Mouse (Mus musculus) forebrain, embryonic 12.5 days (tissue): ENCODE results near the gene Zbed3. TPM values are rescaled to one million over a fixed set of nuclear protein-coding genes. Genes with fewer than 3 reads are reported as not detected.

Experiments used
- ATAC-seq: fragments of 200-750 bp; cut with Nextera tagmentation; 2 replicates; pipeline ENCODE4 v1.8.0; 2017; ENCODE audit warnings: moderate TSS enrichment; ENCODE audit not compliant: low FRiP score
- H3K27ac ChIP-seq: fragments of 300-500 bp; sonication (generic); 2 replicates; pipeline ENCODE4 v1.5.1; 2016; ENCODE audit warnings: mild to moderate bottlenecking
- H3K27me3 ChIP-seq: fragments of 300-500 bp; sonication (generic); 2 replicates; pipeline ENCODE4 v1.6.1; 2016; ENCODE audit warnings: mild to moderate bottlenecking
- H3K36me3 ChIP-seq: fragments of 300-500 bp; sonication (generic); replicated peaks from 2 replicates; pipeline ENCODE4 v1.6.1; 2016; ENCODE audit warnings: mild to moderate bottlenecking
- H3K4me1 ChIP-seq: fragments of 300-500 bp; sonication (generic); 2 replicates; pipeline ENCODE4 v1.6.1; 2016
- H3K4me2 ChIP-seq: fragments of 300-500 bp; sonication (generic); 2 replicates; pipeline ENCODE4 v1.6.1; 2016; ENCODE audit warnings: mild to moderate bottlenecking, moderate library complexity
- H3K4me3 ChIP-seq: fragments of 300-500 bp; sonication (generic); replicated peaks from 2 replicates; pipeline ENCODE4 v1.5.1; 2016; ENCODE audit warnings: mild to moderate bottlenecking
- H3K9ac ChIP-seq: fragments of 300-500 bp; sonication (generic); 2 replicates; pipeline ENCODE4 v1.6.1; 2016; ENCODE audit warnings: mild to moderate bottlenecking
- H3K9me3 ChIP-seq: fragments of 300-500 bp; sonication (generic); 2 replicates; pipeline ENCODE4 v1.6.1; 2016
- WGBS: fragments of 180-500 bp; shearing (Covaris S2); methylation state at CpG from one replicate; pipeline ENCODE4 v1.1.7; 2016; 5-methylcytosine and 5-hydroxymethylcytosine counted together
- polyA plus RNA-seq: library from polyadenylated mRNA; unstranded; fragments of >200 nt; fragmentation: Nextera tagmentation; extraction: Ambion mirVana; gene quantifications from 2 replicates; pipeline ENCODE4 v1.2.1, GENCODE M21; 2016

Gene Zbed3
- 67.8 and 68.1 TPM in 2 replicates for polyA plus RNA-seq

DNA sequence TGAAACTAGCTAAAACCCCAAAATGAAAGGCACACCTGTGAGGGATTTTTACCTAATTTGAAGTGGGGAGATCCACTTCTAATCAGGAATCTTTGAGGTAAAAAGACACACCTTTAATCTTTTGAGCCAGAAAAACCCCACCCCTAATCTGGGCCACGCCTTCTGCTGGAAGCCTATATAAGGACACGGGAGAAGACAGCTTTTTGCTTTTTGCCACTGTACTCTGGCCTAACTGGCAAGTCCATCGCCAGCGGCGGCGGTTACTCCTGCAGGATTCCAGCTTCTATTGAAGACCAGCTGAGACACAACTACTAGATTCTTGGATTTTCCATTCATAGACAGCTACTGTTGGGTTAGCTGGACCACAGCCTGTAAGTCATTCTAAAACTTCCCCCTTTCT is at the start of gene Zbed3:
Gene Zbed3 (plus strand): TSS at position 213 of the 400 bp plus-strand sequence.
- H3K4me3 ChIP-seq = peak within 1 kb of the TSS; percentile 77
- 92% methylated on average over 6 of the region's 6 CpGs for WGBS
- peak within 1 kb of the TSS; percentile 96 for H3K27ac ChIP-seq
- peaks cover 20% of the 10 kb centered on the region for H3K4me1 ChIP-seq
- no peak for ATAC-seq
- peak within 1 kb of the TSS; percentile 78 for H3K4me2 ChIP-seq
- H3K9me3 ChIP-seq = no peaks in the 10 kb centered on the region
- peak within 1 kb of the TSS; percentile 95 for H3K9ac ChIP-seq
- no peaks in the 10 kb centered on the region for H3K36me3 ChIP-seq
- H3K27me3 ChIP-seq = 0 out of 2 replicates have a peak, but pooled peaks cover 4% of the 10 kb centered on the region

DNA sequence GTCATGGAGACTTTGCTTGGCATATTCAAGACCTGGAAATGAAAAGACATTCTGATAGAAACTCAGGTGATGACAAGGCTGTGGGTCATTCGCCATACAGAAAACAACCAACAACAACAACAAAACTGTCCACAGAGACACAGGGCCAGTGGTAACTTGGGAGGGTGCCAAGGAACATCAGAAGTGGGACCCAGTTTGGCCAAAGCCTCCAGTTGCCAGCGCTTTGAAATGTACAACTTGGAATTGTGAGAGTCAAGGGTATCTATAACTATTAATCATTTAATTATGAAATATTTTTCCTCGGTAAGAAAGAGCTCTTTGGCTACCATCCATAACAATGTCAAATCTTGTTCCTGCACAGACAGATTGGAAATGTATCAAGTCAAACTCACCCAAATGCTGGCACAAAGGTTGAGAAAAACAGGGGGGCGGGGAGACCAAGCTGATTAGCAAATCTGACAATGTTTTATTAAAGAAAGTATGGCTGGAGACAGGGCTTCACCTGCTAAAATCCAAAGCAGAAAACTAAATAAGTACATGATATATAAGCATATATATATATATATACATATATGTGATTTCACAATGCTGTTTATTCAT is 44.9 kb upstream of the Zbed3 start:
- no peak for ATAC-seq
- no peak overlapping the region for H3K9ac ChIP-seq
- no peak overlapping the region for H3K4me2 ChIP-seq
- no peaks in the 10 kb centered on the region for H3K9me3 ChIP-seq
- no peaks in the 10 kb centered on the region for H3K27me3 ChIP-seq
- 90% methylated on average over 4 of the region's 4 CpGs for WGBS
- H3K4me1 ChIP-seq = peaks cover 2% of the 10 kb centered on the region; the same call in 1 of the 2 replicates
- no peaks in the 10 kb centered on the region for H3K36me3 ChIP-seq
- H3K27ac ChIP-seq = no peak overlapping the region
- no peak overlapping the region for H3K4me3 ChIP-seq

DNA sequence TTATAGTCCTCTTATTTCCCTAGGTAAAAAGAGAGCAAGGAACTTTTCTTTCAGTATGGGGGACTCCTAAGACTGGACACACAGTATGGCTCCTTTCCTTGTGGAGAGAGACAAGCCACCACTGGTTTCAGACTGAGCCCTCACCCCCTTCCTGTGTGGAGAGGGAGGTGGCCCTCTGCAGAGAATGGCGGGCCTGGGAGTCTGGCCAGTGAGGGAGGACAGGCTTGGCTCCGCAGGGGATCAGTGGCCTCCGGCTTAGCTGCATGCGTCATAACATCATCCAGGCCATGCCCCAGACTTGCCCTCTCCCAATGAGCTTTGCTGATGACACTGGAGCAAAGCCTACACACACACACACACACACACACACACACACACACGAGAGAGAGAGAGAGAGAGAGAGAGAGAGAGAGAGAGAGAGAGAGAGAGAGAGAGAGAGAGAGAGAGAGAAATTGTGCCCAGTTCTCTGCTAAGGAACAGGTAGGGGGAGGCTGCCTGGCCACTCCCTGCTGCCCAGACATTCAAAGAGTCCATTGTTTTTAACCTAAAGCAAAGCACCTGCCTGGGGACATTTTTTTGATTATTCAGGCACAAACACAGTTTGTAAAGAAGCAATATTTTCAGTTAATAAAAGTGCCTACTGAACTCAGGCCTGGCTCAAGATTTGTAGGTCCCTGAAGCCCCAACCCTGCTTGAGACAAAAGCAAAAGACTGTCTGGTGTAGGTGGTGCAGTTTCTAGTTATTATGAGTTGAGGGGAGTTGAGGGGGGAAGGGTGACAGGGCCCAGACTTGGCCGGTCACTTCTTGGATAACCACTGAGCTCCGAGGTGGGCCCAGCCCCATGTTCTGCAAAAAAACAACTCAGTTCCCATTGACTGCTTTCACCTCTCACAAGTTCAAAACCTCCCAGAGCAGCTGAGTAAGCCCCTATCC is 41.4 kb upstream of the Zbed3 start:
- no peaks in the 10 kb centered on the region for H3K9me3 ChIP-seq
- H3K4me1 ChIP-seq = peaks cover 2% of the 10 kb centered on the region; the same call in 1 of the 2 replicates
- no peak overlapping the region for H3K4me2 ChIP-seq
- WGBS = 30% methylated on average over 6 of the region's 7 CpGs
- no peaks in the 10 kb centered on the region for H3K27me3 ChIP-seq
- no peak overlapping the region for H3K27ac ChIP-seq
- H3K9ac ChIP-seq = no peak overlapping the region
- no peak overlapping the region for H3K4me3 ChIP-seq
- no peaks in the 10 kb centered on the region for H3K36me3 ChIP-seq
- ATAC-seq = no peak

DNA sequence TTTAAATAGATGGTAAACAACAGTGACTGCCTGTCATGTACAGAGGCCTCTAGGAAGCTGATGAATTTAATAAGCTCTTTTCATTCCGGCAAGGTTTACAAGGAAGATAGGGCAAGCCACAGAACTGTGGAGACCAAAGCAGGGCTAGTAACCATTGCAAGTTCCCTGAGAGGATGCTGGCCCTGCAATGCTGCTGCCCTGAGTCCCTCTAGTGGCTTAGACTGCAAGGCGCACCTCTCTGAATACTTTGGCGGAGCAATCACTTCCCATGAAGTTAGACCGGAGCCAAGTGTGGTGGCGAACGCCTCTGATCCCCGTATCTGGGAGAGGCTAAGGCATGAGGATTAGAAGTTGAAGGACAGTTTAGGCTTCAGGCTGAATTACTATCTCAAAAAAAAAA is 36.4 kb upstream of the Zbed3 start:
- 5% methylated on average over 7 of the region's 7 CpGs for WGBS
- Histone ChIP-seq H3K9me3 (no peaks in the 10 kb centered on the region), H3K9ac (no peak overlapping the region), H3K27ac (no peak overlapping the region), H3K4me2 (no peak overlapping the region), H3K4me3 (no peak overlapping the region), H3K4me1 (no peaks in the 10 kb centered on the region), H3K27me3 (no peaks in the 10 kb centered on the region; the same call in 1 of the 2 replicates), H3K36me3 (no peaks in the 10 kb centered on the region)
- peak; percentile 76; the same call in 1 of the 2 replicates for ATAC-seq

DNA sequence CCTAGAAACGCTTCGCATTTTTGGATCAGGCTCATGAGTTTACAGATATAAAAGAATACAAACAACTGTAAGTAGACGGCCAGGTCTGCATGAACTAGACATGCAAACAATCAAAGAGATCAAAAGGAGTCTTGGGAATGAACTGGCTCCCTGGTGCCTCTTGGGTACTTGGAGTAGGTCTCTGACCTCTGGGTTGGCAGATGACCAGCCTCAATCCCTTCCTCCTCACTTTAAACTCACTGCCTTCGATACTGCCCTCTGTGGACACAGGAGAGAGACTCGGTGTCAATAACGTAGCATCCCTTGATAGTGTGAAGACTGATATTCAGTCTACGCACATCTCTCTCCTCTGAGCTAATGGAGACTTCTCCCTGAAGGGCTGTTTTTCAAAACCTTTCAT is 35.4 kb upstream of the Zbed3 start:
- H3K4me1 ChIP-seq = no peaks in the 10 kb centered on the region
- no peaks in the 10 kb centered on the region for H3K36me3 ChIP-seq
- no peak overlapping the region for H3K27ac ChIP-seq
- no peak for ATAC-seq
- no peaks in the 10 kb centered on the region; the same call in 1 of the 2 replicates for H3K27me3 ChIP-seq
- H3K9ac ChIP-seq = no peak overlapping the region
- H3K4me2 ChIP-seq = no peak overlapping the region
- no peaks in the 10 kb centered on the region for H3K9me3 ChIP-seq
- H3K4me3 ChIP-seq = no peak overlapping the region
- 82% methylated on average over 7 of the region's 7 CpGs for WGBS

DNA sequence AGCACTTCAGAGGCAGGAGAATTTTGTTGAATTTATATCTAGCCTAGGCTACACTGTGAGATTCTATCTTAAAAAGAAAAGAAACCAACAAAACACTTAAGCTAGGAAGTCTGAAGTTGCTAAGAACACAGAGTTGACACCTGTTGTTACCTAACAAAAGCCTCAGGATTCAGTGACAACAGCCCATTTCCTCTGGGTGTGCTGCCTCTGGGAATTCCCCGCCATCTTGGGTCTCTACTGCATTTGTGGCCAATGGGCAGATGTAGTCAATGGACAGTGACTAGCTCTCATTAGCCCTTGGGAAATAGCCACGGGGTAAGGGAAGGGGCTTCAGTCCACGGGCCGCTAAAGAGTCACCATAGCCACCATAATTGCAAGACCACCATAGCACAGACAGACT is 31.4 kb upstream of the Zbed3 start:
- no peaks in the 10 kb centered on the region for H3K36me3 ChIP-seq
- no peaks in the 10 kb centered on the region; the same call in 1 of the 2 replicates for H3K27me3 ChIP-seq
- H3K4me2 ChIP-seq = no peak overlapping the region
- no peaks in the 10 kb centered on the region for H3K9me3 ChIP-seq
- H3K27ac ChIP-seq = no peak overlapping the region
- 19% methylated on average over 4 of the region's 4 CpGs for WGBS
- H3K9ac ChIP-seq = no peak overlapping the region
- ATAC-seq = no peak
- H3K4me1 ChIP-seq = no peaks in the 10 kb centered on the region
- H3K4me3 ChIP-seq = no peak overlapping the region

DNA sequence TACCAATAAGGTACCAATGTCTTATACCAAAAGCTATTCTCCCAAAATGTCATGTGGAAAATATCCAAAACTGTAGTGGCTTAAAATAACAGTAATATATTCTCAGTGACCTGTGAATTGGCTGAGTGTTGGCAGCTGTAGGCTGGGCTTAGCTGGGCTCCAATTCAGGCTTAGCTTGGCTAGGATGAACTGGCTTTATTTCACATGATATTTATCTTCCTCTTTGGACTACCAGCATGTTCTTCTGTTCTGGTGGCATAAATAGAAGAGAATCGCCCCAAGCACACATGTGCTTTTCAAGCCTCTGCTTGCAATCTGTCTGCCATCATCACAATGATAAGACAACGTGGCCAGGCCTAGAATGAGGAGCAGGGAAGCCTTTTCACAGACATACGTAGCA is 23.5 kb upstream of the Zbed3 start:
- Histone ChIP-seq H3K27me3 (no peaks in the 10 kb centered on the region), H3K27ac (no peak overlapping the region), H3K4me3 (no peak overlapping the region), H3K4me2 (no peak overlapping the region), H3K9me3 (no peaks in the 10 kb centered on the region), H3K4me1 (no peaks in the 10 kb centered on the region), H3K36me3 (no peaks in the 10 kb centered on the region), H3K9ac (no peak overlapping the region)
- ATAC-seq = no peak
- WGBS = 69% methylated on average over 3 of the region's 3 CpGs

DNA sequence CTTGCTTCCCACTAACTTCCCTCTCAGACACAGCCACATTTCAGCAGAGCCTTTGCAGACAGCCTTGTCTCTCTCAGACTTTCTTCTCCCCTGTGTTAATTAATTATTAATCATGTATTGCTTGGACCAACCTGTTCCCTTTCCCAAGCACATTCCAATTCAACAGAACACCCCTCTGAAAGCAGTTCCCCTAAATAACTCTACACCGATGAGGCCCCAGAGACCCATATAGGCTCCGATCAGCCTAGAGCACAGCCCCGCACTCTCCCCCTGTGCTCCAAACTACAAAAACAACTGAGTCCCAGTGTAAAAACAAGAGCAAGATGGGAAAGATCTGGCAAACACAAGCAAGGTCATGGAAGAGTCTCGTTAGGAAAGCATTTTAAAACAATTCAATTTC is 16.8 kb upstream of the Zbed3 start:
- no peaks in the 10 kb centered on the region for H3K9me3 ChIP-seq
- WGBS = 78% methylated on average over 4 of the region's 4 CpGs

DNA sequence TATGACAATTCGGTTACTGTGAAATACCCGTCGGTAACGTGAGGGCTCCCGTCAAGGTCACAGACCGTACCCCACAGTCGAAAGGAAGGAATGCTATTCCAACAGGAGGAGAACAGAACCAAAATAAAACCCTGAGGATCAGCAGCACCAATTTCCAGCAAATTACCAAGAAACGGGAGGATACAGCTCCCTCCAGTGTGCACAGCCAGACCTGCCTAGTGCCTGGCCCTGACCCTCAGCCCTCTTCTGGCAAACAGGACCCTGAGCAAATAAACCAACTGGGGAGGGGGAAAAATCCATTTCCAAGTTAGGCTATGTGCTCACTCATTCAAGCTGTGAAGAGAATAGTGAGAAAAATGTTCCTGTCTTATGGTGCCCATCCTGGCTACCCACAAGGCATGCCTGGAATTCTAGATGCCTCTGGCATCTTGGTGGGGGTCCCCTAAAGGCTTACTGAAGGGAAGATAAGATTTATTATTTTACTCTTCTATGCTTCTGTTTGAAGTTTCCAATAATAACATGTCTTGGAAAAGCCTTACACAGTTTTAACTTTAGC is 16.2 kb upstream of the Zbed3 start:
- H3K4me3 ChIP-seq = no peak overlapping the region
- H3K36me3 ChIP-seq = no peaks in the 10 kb centered on the region
- H3K4me1 ChIP-seq = peaks cover 4% of the 10 kb centered on the region
- no peak overlapping the region for H3K27ac ChIP-seq
- no peaks in the 10 kb centered on the region for H3K9me3 ChIP-seq
- no peak overlapping the region for H3K4me2 ChIP-seq
- no peak for ATAC-seq
- 80% methylated on average over 8 of the region's 8 CpGs for WGBS
- no peak overlapping the region for H3K9ac ChIP-seq
- H3K27me3 ChIP-seq = no peaks in the 10 kb centered on the region

More for the DNA sequence above, 16.8 kb upstream of the Zbed3 start:
- Histone ChIP-seq H3K4me1 (no peaks in the 10 kb centered on the region), H3K4me2 (no peak overlapping the region), H3K36me3 (no peaks in the 10 kb centered on the region), H3K9ac (no peak overlapping the region), H3K4me3 (no peak overlapping the region), H3K27ac (no peak overlapping the region), H3K27me3 (no peaks in the 10 kb centered on the region)
- ATAC-seq = no peak

DNA sequence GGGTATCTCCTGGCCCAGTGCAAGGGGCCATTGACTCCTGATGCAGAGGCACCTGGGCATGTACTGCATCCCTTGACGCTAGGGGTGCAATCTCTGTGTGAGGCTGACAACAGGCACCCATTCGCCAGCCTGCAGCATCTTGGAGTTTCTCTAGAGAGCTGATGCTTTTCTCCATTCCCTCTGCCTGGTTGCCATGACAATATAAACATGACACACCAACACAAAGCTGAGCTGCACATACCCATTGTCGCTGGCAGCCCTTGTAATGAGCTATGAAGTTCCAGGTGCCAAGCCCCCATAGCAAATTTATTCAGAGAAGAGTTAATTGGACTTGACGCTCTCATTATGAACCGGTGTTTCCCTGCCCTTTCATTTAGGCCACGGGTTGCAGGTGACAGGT is 11.4 kb upstream of the Zbed3 start:
- H3K4me3 ChIP-seq = no peak overlapping the region
- WGBS = 53% methylated on average over 6 of the region's 6 CpGs
- H3K9me3 ChIP-seq = no peaks in the 10 kb centered on the region
- peak; percentile 27; the same call in 1 of the 2 replicates for ATAC-seq
- H3K36me3 ChIP-seq = no peaks in the 10 kb centered on the region
- H3K9ac ChIP-seq = no peak overlapping the region
- H3K4me1 ChIP-seq = peaks cover 4% of the 10 kb centered on the region
- no peak overlapping the region for H3K4me2 ChIP-seq
- H3K27me3 ChIP-seq = no peaks in the 10 kb centered on the region
- no peak overlapping the region for H3K27ac ChIP-seq

DNA sequence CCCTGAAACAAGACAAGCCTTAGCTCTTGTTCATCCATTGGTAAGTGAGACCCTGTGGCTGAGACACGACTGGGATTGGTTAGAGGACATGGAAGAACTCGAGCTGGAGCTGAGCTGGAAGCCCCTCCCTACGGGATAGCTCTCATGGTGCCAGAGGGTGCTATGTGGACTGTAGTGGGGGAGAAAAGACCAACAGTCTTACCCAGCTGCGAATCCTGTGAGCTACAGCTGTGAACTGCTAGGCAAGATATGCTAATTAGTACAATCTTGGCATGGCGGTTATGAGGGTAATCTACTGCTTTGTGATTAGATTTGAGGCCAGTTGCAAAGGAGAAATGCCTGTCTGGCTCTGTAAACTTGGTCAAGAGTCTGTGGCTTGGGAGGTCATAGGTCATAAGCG is 4.3 kb upstream of the Zbed3 start:
- no peaks in the 10 kb centered on the region for H3K9me3 ChIP-seq
- H3K27me3 ChIP-seq = 0 out of 2 replicates have a peak, but pooled peaks cover 4% of the 10 kb centered on the region
- no peak overlapping the region for H3K4me2 ChIP-seq
- H3K9ac ChIP-seq = no peak overlapping the region
- WGBS = 70% methylated on average over 6 of the region's 6 CpGs
- no peak overlapping the region for H3K4me3 ChIP-seq
- no peaks in the 10 kb centered on the region for H3K4me1 ChIP-seq
- no peak overlapping the region for H3K27ac ChIP-seq
- no peak for ATAC-seq
- no peaks in the 10 kb centered on the region for H3K36me3 ChIP-seq

DNA sequence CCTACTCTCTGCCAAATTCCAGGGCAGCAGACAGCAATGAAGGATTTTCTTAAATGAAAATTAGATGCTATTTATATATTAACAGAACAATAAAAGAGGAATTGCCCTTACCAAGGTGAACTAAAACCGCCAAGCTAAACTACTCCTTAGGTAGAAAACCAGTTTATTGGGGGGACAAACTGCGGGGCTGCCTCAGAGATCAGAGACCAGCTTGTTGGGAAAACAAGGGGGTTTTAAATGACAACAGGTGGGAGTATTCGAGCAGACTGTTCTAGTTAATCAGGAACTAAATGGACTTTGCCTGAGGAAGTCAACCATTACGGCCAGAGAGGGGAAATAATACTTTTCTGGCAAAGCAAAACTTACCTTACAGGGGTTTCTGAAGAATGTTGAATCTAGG is 3.0 kb upstream of the Zbed3 start:
- H3K36me3 ChIP-seq = no peaks in the 10 kb centered on the region
- no peak overlapping the region for H3K9ac ChIP-seq
- no peaks in the 10 kb centered on the region for H3K9me3 ChIP-seq
- no peak for ATAC-seq
- WGBS = 54% methylated on average over 4 of the region's 4 CpGs
- H3K4me2 ChIP-seq = no peak overlapping the region
- H3K27ac ChIP-seq = no peak overlapping the region
- 0 out of 2 replicates have a peak, but pooled peaks cover 4% of the 10 kb centered on the region for H3K27me3 ChIP-seq
- no peak overlapping the region for H3K4me3 ChIP-seq
- no peaks in the 10 kb centered on the region for H3K4me1 ChIP-seq
